Mouse (Mus musculus): ENCODE data around the gene Sptbn2.

Sptbn2 gene

GRCm38 (mm10) chr19:4711098-4711600, at the start of gene Sptbn2:
Gene Sptbn2, plus strand, starts transcription at chr19:4711167.
- no peak for DNase-seq (ENCODE audit: low spot score)

- no peak for DNase-seq (ENCODE audit: low spot score)
Measured at GRCm38 (mm10) chr19:4666815-4667214, 44.2 kb upstream of the Sptbn2 start.

- no peak for DNase-seq (ENCODE audit: low spot score)
Measured at GRCm38 (mm10) chr19:4670776-4671175, 40.2 kb upstream of the Sptbn2 start.

- no peak for DNase-seq (ENCODE audit: low spot score)
Measured at GRCm38 (mm10) chr19:4672401-4672800, 38.6 kb upstream of the Sptbn2 start.

- no peak for DNase-seq (ENCODE audit: low spot score)
Measured at GRCm38 (mm10) chr19:4694346-4694745, 16.6 kb upstream of the Sptbn2 start.

- no peak for DNase-seq (ENCODE audit: low spot score)
Measured at GRCm38 (mm10) chr19:4697121-4697520, 13.8 kb upstream of the Sptbn2 start.

GRCm38 (mm10) chr19:4697721-4698120, 13.2 kb upstream of the Sptbn2 start:
- DNase-seq (ENCODE audit: low spot score) = no peak

- peak; percentile 88 for DNase-seq (ENCODE audit: low spot score)
Measured at GRCm38 (mm10) chr19:4698205-4698677, 12.7 kb upstream of the Sptbn2 start, which contains the start of gene Gm960. Gene Gm960, minus strand, starts transcription at chr19:4698668.

GRCm38 (mm10) chr19:4698856-4699255, 12.1 kb upstream of the Sptbn2 start:
- no peak for DNase-seq (ENCODE audit: low spot score)

GRCm38 (mm10) chr19:4699821-4700220, 11.1 kb upstream of the Sptbn2 start:
- DNase-seq (ENCODE audit: low spot score) = no peak

GRCm38 (mm10) chr19:4700656-4701055, 10.3 kb upstream of the Sptbn2 start:
- DNase-seq (ENCODE audit: low spot score) = no peak

GRCm38 (mm10) chr19:4701221-4701620, 9.7 kb upstream of the Sptbn2 start:
- no peak for DNase-seq (ENCODE audit: low spot score)

GRCm38 (mm10) chr19:4708765-4709164, 2.2 kb upstream of the Sptbn2 start:
- no peak for DNase-seq (ENCODE audit: low spot score)

- DNase-seq (ENCODE audit: low spot score) = peak; percentile 57
Measured at GRCm38 (mm10) chr19:4711601-4712155, 711 bp downstream of the Sptbn2 start.

GRCm38 (mm10) chr19:4712156-4712780, 1.3 kb downstream of the Sptbn2 start:
- no peak for DNase-seq (ENCODE audit: low spot score)

- DNase-seq (ENCODE audit: low spot score) = no peak
Measured at GRCm38 (mm10) chr19:4712781-4713526, 2.0 kb downstream of the Sptbn2 start.

GRCm38 (mm10) chr19:4713886-4714285, 2.9 kb downstream of the Sptbn2 start:
- no peak for DNase-seq (ENCODE audit: low spot score)

- DNase-seq (ENCODE audit: low spot score) = no peak
Measured at GRCm38 (mm10) chr19:4716756-4717155, 5.8 kb downstream of the Sptbn2 start.

- DNase-seq (ENCODE audit: low spot score) = no peak
Measured at GRCm38 (mm10) chr19:4717281-4717680, 6.3 kb downstream of the Sptbn2 start.

- no peak for DNase-seq (ENCODE audit: low spot score)
Measured at GRCm38 (mm10) chr19:4718716-4719115, 7.7 kb downstream of the Sptbn2 start.

GRCm38 (mm10) chr19:4719351-4719764, 8.4 kb downstream of the Sptbn2 start:
- no peak for DNase-seq (ENCODE audit: low spot score)

GRCm38 (mm10) chr19:4720112-4720511, 9.1 kb downstream of the Sptbn2 start:
- DNase-seq (ENCODE audit: low spot score) = no peak
